Mouse (Mus musculus) cerebellum, adult (tissue): ENCODE data around the gene Brip1.
"Not testable (repeated sequence)": the region's sequence is repeated elsewhere in the genome, so short reads cannot be mapped to it uniquely, and the experiment has no call there.

Source experiments
- ATAC-seq: cut with Nextera tagmentation; 2 replicates; pipeline ENCODE4 v1.9.2; 2017; ENCODE audit warnings: mild to moderate bottlenecking, moderate library complexity, mixed read lengths; ENCODE audit not compliant: insufficient number of reproducible peaks, low FRiP score, low TSS enrichment

The Brip1 gene

DNA sequence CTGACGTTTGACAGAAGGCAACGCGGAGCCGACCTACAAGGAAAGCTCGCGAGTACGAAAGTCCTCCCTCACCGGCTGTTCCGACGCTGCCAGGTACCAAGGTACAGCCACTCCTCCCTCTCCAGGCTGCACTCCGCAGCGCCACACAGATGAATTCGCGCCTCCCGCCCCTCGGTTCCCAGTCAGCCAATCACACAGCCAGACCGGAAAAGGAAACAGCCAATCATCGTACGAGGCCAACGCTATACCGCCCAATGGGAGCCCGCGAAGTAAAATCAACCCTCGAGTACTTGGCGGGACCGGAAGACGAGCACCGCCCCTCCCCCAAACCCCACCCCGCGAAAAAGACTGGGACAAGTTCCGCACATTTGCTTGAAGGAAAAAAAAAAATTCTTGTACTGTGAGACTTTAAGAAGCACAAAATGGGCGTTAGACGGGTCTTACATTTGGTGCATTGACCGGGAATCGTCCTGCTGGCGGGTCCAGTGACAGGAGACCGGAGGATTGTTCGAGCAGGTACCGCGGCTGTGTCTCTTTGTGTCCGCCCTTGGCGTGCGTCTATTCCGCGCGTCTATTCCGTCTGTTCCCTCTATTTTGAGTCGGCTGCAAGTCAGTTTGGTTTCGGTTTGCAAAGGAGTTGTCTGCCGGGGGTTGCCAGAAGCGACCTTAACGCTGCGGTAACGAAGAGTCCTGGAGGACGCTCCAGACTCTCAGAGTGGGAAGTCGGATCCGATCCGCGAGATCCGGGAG, at the start of gene Brip1:
Brip1 (minus strand) TSS at position 157 of the 750 bp plus-strand sequence.
- ATAC-seq = peak; percentile 100

DNA sequence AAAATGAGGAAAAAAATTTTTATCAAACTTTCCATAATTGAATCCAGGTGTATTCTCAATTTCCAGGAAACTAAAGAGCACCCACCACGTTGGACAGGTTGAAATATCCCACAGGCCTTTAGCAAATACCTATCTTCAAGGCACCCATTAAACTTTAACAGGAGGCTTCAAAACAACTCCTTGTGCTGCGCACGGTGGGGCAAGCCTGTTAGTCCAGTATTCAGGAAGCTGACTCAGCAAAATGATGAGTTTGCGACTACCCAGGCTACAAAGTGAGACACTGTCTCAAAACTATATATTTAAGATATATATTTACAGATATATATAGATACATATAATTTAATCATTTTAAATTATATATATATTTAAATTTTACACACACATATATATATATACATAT, 31.5 kb upstream of the Brip1 start:
- ATAC-seq = no peak

DNA sequence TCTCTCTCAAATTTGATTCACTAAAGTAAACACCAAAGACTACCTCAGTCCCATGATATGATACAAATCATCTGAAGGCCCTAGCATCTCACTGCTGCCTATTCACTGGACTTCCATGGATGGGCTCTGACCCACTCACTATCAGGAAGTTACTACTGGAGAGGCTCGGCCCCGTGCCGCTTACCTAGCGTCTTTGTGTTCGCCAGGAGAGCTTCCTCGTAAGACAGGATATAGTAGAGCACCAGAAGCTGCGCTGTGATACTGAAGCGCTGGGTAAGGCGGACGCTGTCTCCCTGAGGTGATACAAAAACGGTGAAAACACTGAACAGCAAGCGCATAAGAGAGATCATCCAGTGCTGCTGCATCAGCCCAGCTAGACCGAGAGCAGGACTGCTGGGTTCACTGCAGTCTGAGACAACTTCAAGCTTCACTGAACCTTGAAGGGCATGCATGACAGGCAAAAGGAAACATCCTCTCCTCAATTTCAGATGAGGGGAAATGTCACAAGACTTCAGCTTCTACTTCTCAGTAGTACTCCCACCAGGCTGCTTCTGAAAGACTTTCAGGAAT, 30.9 kb upstream of the Brip1 start:
- no peak for ATAC-seq

DNA sequence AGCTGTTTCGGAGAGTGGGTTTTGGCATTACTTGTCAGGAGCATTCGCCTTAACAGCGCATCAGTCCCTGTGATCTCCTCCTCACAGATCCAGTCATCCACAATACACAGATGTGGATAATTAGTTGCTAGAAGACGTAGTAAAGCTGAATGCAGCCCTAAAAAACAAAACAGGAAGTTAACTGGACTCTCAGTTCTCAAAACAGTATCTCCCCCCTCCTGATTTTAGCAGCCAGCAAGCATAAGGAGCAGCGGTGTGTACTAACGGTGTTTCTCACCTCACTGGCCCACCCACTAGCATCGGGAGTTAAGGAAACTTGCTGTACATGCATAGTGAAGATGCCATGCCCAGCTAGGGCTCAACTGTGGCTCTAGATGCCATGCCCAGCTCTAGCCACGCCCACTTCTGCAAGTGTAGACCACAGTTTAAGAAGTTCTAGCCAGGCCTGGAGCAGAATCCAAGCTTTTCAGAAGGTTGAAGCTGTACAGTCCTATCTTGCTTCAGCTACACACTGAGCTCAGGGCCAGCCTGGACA, 25.7 kb upstream of the Brip1 start:
- ATAC-seq = no peak

DNA sequence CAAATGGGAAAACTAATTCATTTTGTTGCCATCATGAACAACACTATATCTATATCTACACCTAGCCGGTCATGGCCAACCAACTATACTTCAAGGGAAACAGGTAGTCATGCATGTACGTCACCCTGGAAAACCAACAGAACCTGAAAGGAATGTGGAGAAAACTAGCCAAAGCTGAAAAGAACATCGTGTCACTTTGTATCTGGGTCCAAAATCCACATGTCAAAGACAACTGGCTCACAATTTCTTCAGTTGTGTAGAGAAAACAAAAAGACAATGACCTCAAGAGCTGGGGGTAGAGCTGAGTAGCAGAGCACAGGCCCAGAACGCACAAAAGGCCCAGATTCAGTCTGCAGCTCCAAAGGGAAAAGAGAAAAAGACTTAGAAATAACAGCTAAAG, 24.8 kb upstream of the Brip1 start:
- ATAC-seq = no peak

DNA sequence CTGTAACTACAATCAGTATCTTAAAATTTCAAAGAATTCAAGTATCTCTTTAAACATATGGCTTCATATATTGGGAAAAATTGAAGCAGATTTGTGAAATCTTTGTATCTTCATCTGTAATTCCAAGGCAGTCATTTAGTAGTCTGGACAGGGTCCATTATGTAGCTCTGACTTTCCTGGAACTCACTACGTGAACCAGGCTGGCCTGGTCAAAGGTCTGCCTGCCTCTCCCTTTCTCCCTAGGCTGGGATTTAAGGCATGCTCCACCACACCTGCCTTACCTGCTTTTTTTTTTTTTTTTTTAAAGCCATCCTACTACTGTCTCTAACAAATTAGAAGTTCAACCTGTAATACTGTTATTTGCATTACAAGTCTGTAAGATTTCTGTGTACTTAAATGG, 10.8 kb upstream of the Brip1 start:
- no peak for ATAC-seq

DNA sequence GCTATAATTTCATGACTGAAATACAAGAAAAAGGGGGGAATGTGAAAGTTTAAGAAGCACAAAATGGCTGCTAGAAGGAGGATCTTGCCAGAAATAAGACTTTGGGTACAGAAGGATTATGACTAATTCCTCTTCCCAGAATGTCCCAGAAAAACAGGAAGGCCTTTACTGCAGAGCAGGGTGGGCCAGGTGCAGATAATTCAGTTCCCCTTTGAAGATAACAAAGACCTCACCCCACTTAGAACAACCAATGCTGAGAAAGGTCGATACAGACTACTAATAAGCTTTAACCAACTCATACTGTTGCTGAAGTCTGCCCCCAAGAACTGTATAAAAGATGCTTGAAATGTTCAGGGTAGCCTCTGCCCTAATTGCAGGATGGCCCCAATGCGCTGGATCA, 8.1 kb upstream of the Brip1 start:
- ATAC-seq = no peak

DNA sequence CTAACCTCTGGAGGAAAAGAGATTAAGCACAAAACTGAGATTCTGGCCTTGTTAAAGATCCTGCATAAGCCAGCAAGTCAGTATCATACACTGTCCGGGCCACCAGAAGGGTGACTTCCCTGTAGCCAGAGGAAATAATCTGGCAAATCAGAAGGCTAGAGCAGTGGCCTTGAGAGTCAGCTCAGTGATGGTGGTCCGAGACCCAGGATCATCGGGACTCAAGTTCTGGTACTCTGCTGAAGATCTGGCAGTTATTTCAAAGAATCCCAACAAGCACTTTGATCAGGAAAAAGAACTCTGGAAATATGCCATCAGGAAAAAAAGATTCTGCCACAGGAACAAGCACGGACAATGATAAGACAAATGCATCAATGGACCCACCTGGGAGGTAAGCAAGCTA, 4.9 kb upstream of the Brip1 start:
- ATAC-seq = no peak

DNA sequence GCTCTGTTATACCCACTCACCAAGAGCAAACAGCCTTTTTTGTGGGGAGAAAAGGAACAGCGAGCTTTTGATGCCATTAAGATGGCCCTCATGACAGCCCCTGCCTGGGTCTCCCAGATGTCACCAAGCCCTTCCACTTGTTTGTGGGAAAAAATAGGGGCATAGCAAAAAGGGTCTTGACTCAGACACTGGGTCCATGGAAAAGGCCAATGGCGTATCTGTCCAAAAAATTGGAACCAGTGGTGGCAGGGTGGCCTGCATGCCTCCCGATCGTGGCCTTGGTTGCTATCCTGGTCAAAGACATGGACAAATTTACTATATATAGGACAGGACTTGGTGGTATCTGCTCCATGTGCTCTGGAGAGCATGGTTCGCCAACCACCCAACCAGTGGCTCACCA, 4.0 kb upstream of the Brip1 start:
- no peak for ATAC-seq

DNA sequence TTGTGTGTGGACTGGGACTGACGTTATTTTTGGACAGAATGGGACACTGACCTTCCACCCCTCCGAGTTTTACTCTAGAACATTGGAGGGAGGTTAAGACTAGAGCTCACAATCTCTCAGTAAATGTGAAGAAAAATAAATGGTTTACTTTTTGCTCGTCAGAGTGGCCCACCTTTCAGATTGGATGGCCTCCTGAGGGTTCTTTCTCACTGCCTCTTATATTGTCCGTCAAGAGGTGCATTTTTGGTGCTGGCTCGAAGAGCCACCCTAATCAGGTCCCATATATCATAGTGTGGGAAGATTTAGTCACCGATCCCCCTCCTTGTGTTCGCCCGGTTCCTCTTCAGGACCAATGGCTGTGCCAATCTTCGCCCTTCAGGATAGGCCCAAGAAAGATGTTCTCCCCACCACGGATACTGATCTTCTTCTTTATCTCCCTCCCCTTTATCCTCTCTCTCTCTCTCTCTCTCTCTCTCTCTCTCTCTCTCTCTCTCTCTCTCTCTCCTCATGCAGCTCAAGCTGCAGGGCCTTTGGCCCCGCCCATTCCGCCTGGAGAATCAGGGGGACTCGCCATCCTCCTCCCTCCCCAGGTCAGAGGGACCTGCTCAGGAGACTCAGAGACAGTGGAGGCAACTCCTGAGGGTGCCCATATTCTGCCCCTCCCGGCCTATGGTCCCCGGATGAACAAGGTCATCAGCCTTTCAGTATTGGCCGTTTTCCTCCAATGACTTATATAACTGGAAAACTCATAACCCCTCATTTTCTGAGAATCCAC, 1.1 kb upstream of the Brip1 start:
- ATAC-seq = no peak

DNA sequence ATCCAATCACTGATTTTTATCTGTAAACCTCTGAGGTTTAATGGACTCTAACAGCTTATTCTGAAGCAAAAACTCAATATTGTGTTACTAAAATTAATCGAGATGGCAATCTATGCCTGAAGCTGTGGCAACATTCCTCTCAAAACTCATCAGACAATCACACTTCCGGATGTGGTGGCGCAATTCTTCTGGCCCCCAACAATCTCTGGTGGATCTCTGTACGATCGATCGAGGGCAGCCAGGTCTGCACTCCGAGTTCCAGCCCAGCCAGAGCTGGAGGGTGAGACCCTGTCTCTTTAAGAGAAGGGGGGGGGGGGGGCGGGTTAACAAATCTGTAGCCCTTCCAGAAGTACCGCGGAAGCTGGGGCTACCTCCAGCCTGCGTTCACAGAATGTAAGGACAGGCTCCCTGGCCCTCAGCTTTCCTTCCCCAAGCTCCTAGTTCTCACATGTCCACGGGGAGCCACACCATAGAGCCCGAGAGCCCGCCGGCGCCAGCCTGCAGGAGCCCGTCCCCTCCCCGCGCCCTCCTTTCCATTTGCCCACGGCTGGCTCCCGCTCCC, 452 bp downstream of the Brip1 start:
- ATAC-seq = peak; percentile 32; the same call in 1 of the 2 replicates

DNA sequence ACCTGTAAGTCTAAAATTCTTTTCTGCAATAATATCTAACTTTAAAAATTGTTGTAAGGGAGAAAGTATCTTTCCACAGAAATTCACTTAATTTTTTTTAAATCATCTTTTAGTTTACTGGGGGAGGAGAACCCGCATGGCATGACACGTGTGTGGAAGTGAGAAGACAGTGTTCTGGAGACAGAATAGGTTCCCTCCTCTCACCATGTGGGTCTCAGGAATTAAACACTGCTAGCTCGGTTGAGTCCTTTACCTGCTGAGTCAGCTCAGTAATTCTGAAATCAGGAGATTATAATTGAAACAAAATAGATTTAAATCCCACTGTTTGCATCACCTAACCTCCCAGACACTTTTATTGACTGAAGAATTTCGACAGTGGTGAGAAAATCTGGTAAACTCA, 1.3 kb downstream of the Brip1 start:
- ATAC-seq = no peak

DNA sequence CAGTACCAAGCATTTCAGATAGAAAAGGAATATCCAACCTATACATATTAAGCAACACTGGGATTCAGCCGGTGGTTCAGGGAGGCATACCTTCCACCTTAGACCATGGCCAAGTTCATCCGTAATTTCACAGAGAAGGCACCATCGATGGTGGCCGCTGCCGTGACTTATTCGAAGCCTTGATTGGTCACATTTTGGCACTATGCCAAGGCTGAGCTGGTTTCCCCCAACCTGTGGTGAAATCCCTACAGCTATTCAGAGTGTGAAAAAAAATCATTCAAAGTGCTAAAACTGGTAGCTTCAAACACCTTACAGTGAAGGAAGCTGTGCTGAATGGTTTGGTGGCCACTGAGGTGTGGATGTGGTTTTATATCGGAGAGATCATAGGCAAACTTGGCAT, 15.8 kb downstream of the Brip1 start:
- not testable (repeated sequence) for ATAC-seq

DNA sequence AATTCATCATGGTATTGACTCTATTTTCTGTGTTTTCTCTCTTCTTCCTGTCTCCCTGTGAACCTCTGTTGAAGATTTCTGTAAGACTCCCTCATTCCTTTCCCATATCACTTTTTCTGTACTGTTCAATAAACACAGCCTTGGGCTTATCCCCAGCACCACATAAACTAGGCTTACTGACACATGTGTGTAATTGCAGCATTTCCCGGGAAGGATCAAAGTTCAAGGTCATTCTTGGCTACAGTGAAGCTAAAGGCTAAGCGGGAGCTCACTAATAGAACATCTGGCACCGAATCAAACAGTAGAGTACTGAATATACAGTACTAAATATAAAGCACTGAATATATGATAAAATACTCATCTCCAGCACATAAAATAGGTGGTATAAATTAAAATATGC, 25.2 kb downstream of the Brip1 start:
- no peak for ATAC-seq

DNA sequence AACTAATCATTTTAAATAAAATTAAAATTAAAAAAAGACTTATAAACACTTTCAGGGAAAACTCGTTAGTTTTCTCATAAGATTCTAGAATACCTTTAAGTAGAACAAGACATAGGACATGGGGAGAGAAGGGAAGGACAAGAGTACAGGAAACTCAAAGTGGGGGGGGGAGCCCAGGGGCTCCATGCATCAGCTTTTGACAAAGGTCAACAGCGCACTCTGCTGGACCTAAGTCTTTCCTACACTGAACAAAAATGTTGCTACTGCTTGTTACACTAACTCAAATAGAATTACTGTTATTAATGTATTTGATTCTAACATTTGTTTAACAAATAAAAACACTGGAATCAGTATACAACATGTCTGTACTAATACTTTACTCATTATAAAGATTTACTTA, 26.8 kb downstream of the Brip1 start:
- no peak for ATAC-seq

DNA sequence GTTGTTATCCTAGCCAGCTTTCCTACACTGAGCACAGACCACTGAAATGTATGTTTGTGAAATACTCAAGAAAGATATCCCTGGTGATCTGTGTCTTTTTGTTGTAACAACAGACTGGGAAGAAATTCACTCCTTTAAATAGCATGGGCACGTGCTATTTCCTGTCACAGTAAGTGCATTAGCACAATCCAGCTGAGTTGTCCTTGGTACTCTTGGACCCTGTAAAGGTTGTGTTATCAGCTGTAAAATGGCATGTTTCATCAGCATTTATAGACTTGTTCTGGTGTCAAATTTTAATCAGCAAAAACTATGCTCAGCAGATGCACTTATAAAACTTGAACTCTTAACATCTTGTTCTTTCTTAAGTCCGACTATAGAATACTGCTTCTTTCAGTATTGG, 30.2 kb downstream of the Brip1 start:
- no peak for ATAC-seq

DNA sequence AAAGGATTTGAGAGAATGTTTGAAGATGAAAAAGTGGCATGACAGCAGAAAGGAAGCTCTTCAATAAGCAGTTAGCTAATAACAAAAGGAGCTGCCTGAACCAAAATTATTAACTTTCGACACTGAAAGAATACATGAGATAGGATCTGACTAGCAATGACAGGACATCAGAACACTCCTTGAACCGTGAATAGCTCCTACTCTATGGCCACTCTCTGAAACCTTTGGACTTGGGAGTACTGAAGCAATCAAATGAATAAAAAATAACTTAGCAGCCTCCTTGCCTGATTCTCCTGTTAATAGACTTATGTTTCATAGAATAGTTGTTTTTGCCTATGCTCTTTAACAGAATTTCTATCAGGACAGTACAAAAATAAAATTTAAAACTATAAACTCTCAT, 40.7 kb downstream of the Brip1 start:
- no peak for ATAC-seq

DNA sequence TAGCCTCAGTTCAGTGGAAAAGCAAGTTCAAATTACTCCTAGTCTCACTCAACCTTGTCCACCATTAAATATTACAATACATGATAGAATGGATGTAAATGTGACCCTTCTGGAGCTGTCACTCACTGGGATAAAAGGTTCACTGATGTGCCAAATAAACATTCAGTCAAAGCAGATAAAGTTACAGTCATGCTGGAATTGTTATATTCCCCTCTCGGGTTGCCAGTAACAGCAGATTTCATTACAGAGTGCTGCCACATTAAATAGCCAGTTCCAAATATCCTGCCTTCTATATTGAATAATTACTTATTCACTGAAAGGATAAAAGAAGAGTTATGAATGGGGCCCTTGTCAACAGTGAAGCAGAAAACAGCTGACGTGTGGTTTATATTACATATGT, 42.0 kb downstream of the Brip1 start:
- ATAC-seq = no peak

DNA sequence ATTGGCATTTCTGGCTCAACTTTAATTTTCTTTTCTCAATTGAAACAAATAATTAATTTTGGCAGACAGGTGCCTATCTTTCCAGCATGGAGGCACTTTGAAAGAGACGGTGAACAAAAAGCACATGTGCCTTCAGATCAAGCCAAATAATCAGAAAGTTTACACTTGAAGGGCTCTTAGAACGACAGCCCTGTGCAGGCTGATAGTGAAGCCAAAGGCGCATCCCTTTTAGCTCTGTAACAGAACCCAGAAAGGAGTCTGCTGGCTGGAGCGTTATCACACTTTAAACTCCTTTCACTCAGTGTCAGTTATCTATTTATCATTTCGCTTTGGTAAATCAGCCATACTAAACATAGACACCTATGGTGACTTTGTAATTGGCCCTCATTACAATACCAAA, 45.4 kb downstream of the Brip1 start:
- no peak for ATAC-seq

DNA sequence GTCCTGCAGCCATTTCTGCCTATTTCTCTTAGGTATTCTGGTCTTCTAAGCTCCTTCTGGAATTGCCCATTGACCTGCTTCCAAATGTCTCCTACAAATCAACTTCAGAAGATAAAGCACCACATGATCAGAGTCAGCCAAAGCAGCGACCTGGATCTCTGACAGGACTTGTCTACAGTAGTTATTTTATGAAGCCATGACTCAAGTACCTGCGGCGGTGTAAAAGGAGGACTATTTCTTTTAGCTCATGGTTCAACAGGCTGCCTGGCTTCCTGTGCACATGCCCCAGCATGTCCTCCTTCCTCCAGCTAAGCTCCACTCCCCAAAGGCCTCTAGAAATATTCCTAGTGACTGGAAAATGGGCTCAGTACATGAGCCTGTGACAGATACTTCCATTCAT, 69.7 kb downstream of the Brip1 start:
- no peak for ATAC-seq
